In the genomic region with DNA sequence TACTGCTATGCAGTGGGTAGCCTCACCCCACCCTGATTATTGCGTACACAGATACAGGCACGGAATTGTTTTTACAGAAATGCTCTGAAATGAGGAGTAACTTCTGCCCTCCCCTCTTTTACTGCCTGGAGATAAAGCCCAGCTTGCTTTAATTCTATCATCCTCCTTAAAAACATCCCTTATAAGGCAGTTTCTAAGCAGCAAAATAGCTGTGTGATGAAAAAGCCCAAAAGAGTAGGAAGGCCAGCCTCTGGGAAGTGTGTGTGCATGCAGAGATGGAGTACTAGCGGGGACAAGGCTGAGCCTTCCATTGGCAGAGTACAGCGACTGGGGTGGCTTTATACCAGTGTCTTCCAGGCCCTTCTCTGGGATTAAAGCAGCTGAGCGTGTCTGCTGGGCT, we compare ENCODE assay signal across 26 mouse cellular contexts.
A peak's percentile ranks its signal among the peaks of the same experiment; 100 is the strongest.
DNase-seq lines count a peak whose midpoint lies in the region; ATAC-seq and TF ChIP-seq lines count a peak whose summit lies in the region.
"Had no signal": no experiment of that assay in that cellular context is flagged by ENCODE, and none has a peak within 500 bp of the region (broad histone marks: within the 10 kb centered on the region; RNA-seq: fewer than 3 reads in every experiment).

No protein-coding gene starts in this region.

- no peak for ATAC-seq in kidney, embryonic 14.5 days (ENCODE audit: low FRiP score, low TSS enrichment)
- peak; percentile 37; the same call in 1 of the 2 replicates for ATAC-seq in lung, embryonic 15.5 days (ENCODE audit: borderline replicate concordance, extremely low read depth, low FRiP score, low TSS enrichment)
- ATAC-seq in stomach, embryonic 16.5 days (ENCODE audit: insufficient read depth, low FRiP score), result no peak
- ATAC-seq: forebrain, embryonic 14.5 days; hindbrain, embryonic 16.5 days; midbrain, embryonic 16.5 days had no signal

- no peak overlapping the region for H3K9ac ChIP-seq in kidney, embryonic 14.5 days (ENCODE audit: low read depth, low read length)
- no peak overlapping the region for H3K9ac ChIP-seq in lung, embryonic 15.5 days
- H3K9ac ChIP-seq in stomach, embryonic 16.5 days (ENCODE audit: low read length), result no peak overlapping the region
- H3K9ac ChIP-seq: limb, embryonic 15.5 days; liver, embryonic 13.5 days; neural tube, embryonic 12.5 days had no signal

- TF ChIP-seq POLR2A in kidney, adult 2 months (IDR thresholded peaks at IDR 0.05; ENCODE audit: low read depth, low read length), result no peak

- H3K9me3 ChIP-seq in kidney, embryonic 14.5 days (ENCODE audit: control insufficient read depth, low read length), result no peaks in the 10 kb centered on the region
- H3K9me3 ChIP-seq in lung, embryonic 15.5 days, result no peaks in the 10 kb centered on the region
- H3K9me3 ChIP-seq in stomach, embryonic 16.5 days (replicated peaks; ENCODE audit: control insufficient read depth, low read length), result no peaks in the 10 kb centered on the region
- H3K9me3 ChIP-seq: G1E; limb, embryonic 10.5 days; limb, embryonic 15.5 days; liver, embryonic 13.5 days; neural tube, embryonic 12.5 days had no signal

- H3K27ac ChIP-seq in gastrocnemius, adult 2 months, result peak overlapping the region; percentile 44; the same call in 1 of the 2 replicates
- peak overlapping the region; percentile 25; the same call in 1 of the 2 replicates for H3K27ac ChIP-seq in kidney, embryonic 14.5 days (ENCODE audit: low read depth, low read length)
- H3K27ac ChIP-seq in kidney, adult 2 months (ENCODE audit: insufficient read depth, low read depth, low read length), result no peak overlapping the region
- H3K27ac ChIP-seq in lung, embryonic 15.5 days, result peak overlapping the region; percentile 17; the same call in 1 of the 2 replicates
- H3K27ac ChIP-seq in stomach, embryonic 16.5 days (ENCODE audit: low read length), result peak overlapping the region; percentile 1; the same call in 1 of the 2 replicates
- H3K27ac ChIP-seq: heart, adult 2 months; limb, embryonic 10.5 days; limb, embryonic 15.5 days; liver, embryonic 13.5 days; macrophage; neural tube, embryonic 12.5 days had no signal

- no peaks in the 10 kb centered on the region for H3K27me3 ChIP-seq in kidney, embryonic 14.5 days (ENCODE audit: control insufficient read depth, insufficient read depth, low read length)
- H3K27me3 ChIP-seq in kidney, adult 2 months (replicated peaks; ENCODE audit: control insufficient read depth, insufficient read depth, low read length), result no peaks in the 10 kb centered on the region
- H3K27me3 ChIP-seq in lung, embryonic 15.5 days, result no peaks in the 10 kb centered on the region
- no peaks in the 10 kb centered on the region for H3K27me3 ChIP-seq in stomach, embryonic 16.5 days (ENCODE audit: control insufficient read depth, insufficient read depth, low read length)
- H3K27me3 ChIP-seq: limb, embryonic 15.5 days; liver, embryonic 13.5 days; neural tube, embryonic 12.5 days had no signal

- no peaks in the 10 kb centered on the region for H3K36me3 ChIP-seq in kidney, embryonic 14.5 days (ENCODE audit: control insufficient read depth, insufficient read depth, low read length)
- no peaks in the 10 kb centered on the region for H3K36me3 ChIP-seq in kidney, adult 2 months (ENCODE audit: control insufficient read depth, insufficient read depth, low read length)
- no peaks in the 10 kb centered on the region for H3K36me3 ChIP-seq in lung, embryonic 15.5 days
- no peaks in the 10 kb centered on the region for H3K36me3 ChIP-seq in stomach, embryonic 16.5 days (ENCODE audit: control insufficient read depth, insufficient read depth, low read length)
- H3K36me3 ChIP-seq: G1E; limb, embryonic 15.5 days; liver, embryonic 13.5 days; neural tube, embryonic 12.5 days had no signal

- peaks cover 48% of the 10 kb centered on the region for H3K4me1 ChIP-seq in kidney, embryonic 14.5 days (ENCODE audit: control insufficient read depth, insufficient read depth, low read length)
- H3K4me1 ChIP-seq in kidney, adult 2 months (ENCODE audit: control insufficient read depth, insufficient read depth, low read length), result peaks cover 9% of the 10 kb centered on the region; the same call in 1 of the 2 replicates
- H3K4me1 ChIP-seq in lung, embryonic 15.5 days, result peaks cover 24% of the 10 kb centered on the region
- peaks cover 10% of the 10 kb centered on the region for H3K4me1 ChIP-seq in stomach, embryonic 16.5 days (ENCODE audit: control insufficient read depth, insufficient read depth, low read length)
- H3K4me1 ChIP-seq: liver, embryonic 13.5 days; neural tube, embryonic 12.5 days had no signal

- intact Hi-C loops in gastrocnemius, adult 2 months (cut with DNase I), result no loop called here
- intact Hi-C loops in gastrocnemius, postnatal 36 days (cut with DNase I), result no loop called here

- no peak overlapping the region for H3K4me3 ChIP-seq in gastrocnemius, adult 2 months
- H3K4me3 ChIP-seq in kidney, embryonic 14.5 days (ENCODE audit: low read length), result no peak overlapping the region
- H3K4me3 ChIP-seq in kidney, adult 2 months (ENCODE audit: insufficient read depth, low read depth, low read length), result no peak overlapping the region
- H3K4me3 ChIP-seq in lung, embryonic 15.5 days, result no peak overlapping the region
- H3K4me3 ChIP-seq in stomach, embryonic 16.5 days (replicated peaks; ENCODE audit: low read length), result no peak overlapping the region
- H3K4me3 ChIP-seq: heart, adult 2 months; limb, embryonic 10.5 days; limb, embryonic 15.5 days; liver, embryonic 13.5 days; neural tube, embryonic 12.5 days had no signal

- no peak overlapping the region for H3K4me2 ChIP-seq in kidney, embryonic 14.5 days (replicated peaks; ENCODE audit: low read depth, low read length)
- H3K4me2 ChIP-seq in lung, embryonic 15.5 days, result no peak overlapping the region
- H3K4me2 ChIP-seq in stomach, embryonic 16.5 days (ENCODE audit: low read depth, low read length), result no peak overlapping the region
- H3K4me2 ChIP-seq: limb, embryonic 15.5 days; liver, embryonic 13.5 days; neural tube, embryonic 12.5 days had no signal

- WGBS in kidney, embryonic 14.5 days, result 69% methylated on average over 5 of the region's 5 CpGs
- WGBS in kidney, adult 2 months, result 81% methylated on average over 5 of the region's 5 CpGs
- 68% methylated on average over 5 of the region's 5 CpGs for WGBS in lung, embryonic 15.5 days
- 73% methylated on average over 5 of the region's 5 CpGs for WGBS in stomach, embryonic 16.5 days

- no peak for TF ChIP-seq CTCF in gastrocnemius, adult 2 months (IDR thresholded peaks at IDR 0.05)
- TF ChIP-seq CTCF in kidney, adult 2 months (conservative IDR thresholded peaks at IDR 0.05; ENCODE audit: insufficient read depth, insufficient read length, low read depth, low read length), result no peak

- DNase-seq in gastrocnemius, adult 2 months, result no peak
- DNase-seq in gastrocnemius, postnatal 36 days, result no peak
- DNase-seq in kidney, adult 2 months, result no peak
- DNase-seq in lung, adult 18-20 months, result no peak
- DNase-seq: adrenal gland, adult 8-10 months; cerebellum, adult 2 months; cerebellum, postnatal 14 days; gastrocnemius, postnatal 25 days; heart, adult 2 months; kidney, adult 11 months; layer of hippocampus, adult 9-11 months; liver, embryonic 13.5 days; lung, adult 2 months; right cerebral cortex, postnatal 4 days; thymus, postnatal 4 days had no signal
